Mouse (Mus musculus) embryonic facial prominence, embryonic 10.5 days (tissue): Measurements from ENCODE around the gene Rarg. TPM values are rescaled to one million over a fixed set of nuclear protein-coding genes. Genes with fewer than 3 reads are reported as not detected.

ENCODE experiments used
- DNase-seq: peaks from one replicate; pipeline ENCODE4 v3.0.0-alpha.2; 2017; ENCODE audit warnings: low spot score
- H3K27ac ChIP-seq: fragments of 300-500 bp; sonication (generic); replicated peaks from 2 replicates; pipeline ENCODE4 v1.5.1; 2016; ENCODE audit warnings: mild to moderate bottlenecking
- H3K27me3 ChIP-seq: fragments of 300-500 bp; sonication (generic); replicated peaks from 2 replicates; pipeline ENCODE4 v1.6.1; 2016; ENCODE audit warnings: low read depth, mild to moderate bottlenecking; ENCODE audit not compliant: poor library complexity, severe bottlenecking
- H3K36me3 ChIP-seq: fragments of 300-500 bp; sonication (generic); replicated peaks from 2 replicates; pipeline ENCODE4 v1.6.1; 2016; ENCODE audit warnings: mild to moderate bottlenecking, moderate library complexity
- H3K4me1 ChIP-seq: fragments of 300-500 bp; sonication (generic); 2 replicates; pipeline ENCODE4 v1.6.1; 2016
- H3K4me3 ChIP-seq: fragments of 300-500 bp; sonication (generic); 2 replicates; pipeline ENCODE4 v1.5.1; 2016; ENCODE audit warnings: mild to moderate bottlenecking, moderate library complexity
- H3K9me3 ChIP-seq: fragments of 300-500 bp; sonication (generic); 2 replicates; pipeline ENCODE4 v1.6.1; 2016; ENCODE audit warnings: mild to moderate bottlenecking
- WGBS: fragments of 180-500 bp; shearing (Covaris S2); methylation state at CpG from one replicate; pipeline ENCODE4 v1.1.7; 2016; 5-methylcytosine and 5-hydroxymethylcytosine counted together
- polyA plus RNA-seq: library from polyadenylated mRNA; unstranded; fragments of >200 nt; fragmentation: Nextera tagmentation; extraction: Ambion mirVana; gene quantifications from 2 replicates; pipeline ENCODE4 v1.2.1, GENCODE M21; 2016

The Rarg gene
- polyA plus RNA-seq, 1 experiment from 2014 or later = 90.2 TPM

- no peaks in the 10 kb centered on the region for H3K27me3 ChIP-seq
- H3K27ac ChIP-seq = peak overlapping the region; percentile 27; the same call in 1 of the 2 replicates
- 84% methylated on average over 8 of the region's 8 CpGs for WGBS
- peaks cover 33% of the 10 kb centered on the region for H3K4me1 ChIP-seq
- H3K9me3 ChIP-seq = no peaks in the 10 kb centered on the region
- H3K36me3 ChIP-seq = peaks cover 63% of the 10 kb centered on the region
- no peak for DNase-seq
- peak overlapping the region; percentile 88 for H3K4me3 ChIP-seq
Measured at GRCm38 (mm10) chr15:102205779-102206178, 51.5 kb downstream of the Rarg start.

- 68% methylated on average over 19 of the region's 19 CpGs for WGBS
- DNase-seq = no peak
- Histone ChIP-seq H3K4me1 (peaks cover 33% of the 10 kb centered on the region), H3K36me3 (peaks cover 59% of the 10 kb centered on the region), H3K27me3 (no peaks in the 10 kb centered on the region), H3K9me3 (no peaks in the 10 kb centered on the region), H3K27ac (peak within 1 kb of the TSS; percentile 99), H3K4me3 (peak within 1 kb of the TSS; percentile 88)
Measured at GRCm38 (mm10) chr15:102204674-102205505, 52.4 kb downstream of the Rarg start, which contains the start of gene Csad. TSS of gene Csad (minus strand) at chr15:102204724.

DNA sequence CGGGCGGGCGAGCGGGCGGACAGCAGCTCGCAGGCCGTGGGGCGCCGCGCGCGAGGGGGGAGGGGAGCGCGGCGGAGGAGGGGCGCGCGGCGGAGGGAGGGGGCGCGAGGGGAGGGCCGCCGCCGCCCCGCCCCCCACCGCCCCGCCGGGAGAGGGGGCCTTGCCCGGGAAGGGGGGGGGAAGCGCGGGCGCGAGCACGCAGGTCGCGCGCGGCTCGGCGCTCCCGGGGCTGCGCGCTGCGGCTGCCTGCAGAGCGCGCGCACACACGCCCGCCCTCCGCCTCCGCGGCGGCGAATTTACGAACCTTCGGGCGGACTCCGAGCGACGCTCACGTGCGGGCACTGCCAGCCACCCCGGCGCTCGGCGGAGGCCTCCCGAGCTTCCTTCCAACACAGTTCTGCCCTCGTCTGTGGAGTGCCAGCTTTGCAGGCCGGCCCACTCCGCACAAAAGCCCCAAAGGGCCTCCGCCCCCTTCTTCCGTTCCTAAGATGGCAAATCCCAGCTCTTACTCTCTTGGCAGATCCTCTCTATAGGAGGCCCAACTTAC, 53.4 kb downstream of the Rarg start:
- peaks cover 58% of the 10 kb centered on the region for H3K36me3 ChIP-seq
- 1% methylated on average over 67 of the region's 72 CpGs for WGBS

DNA sequence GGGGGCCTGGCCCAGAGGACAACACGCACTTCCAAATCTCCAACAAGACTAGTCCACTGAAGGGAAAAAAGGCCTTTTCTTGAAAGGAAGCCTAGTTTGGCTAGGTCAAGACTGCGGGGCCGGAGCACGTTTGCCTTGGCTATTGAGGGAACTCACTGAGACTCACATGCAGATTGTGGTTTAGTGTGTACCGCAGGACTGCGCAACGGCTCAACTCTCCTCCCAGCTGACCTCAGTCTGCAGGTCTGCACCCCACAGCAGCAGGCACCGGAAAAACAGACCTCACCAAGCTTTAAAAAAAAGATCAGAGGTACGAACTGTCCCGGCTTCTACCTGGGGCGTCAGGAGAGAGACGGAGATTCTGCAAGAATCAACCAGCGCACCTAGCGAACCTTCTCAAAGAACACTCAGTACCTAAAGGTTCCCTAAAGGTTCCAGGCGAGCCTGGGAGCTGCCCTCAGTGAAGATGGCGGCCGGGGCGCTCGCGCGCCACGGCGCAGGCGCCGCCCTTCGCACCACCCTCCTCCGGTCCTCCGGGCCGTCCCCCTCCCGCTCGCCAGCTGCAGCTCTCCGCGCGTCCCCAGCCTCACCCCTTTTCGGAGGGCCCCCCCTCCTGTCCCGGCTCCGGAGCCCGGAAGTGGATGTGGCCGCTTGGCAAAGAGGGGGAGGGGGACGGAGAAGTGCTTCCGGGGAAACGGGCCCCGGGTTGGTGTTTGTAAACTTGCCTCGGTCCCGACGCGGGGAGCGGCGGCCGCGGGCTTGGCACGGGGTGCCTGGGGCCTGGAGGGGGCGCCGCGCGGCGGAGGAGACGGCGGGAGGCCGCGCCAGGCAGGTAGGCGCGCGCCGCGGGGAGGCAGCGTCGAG, 54.1 kb downstream of the Rarg start, which contains the start of gene Zfp740:
Zfp740 (plus strand) TSS at position 279 of the 864 bp plus-strand sequence.
- H3K36me3 ChIP-seq = peaks cover 52% of the 10 kb centered on the region
- under 1% methylated on average over 68 of the region's 68 CpGs for WGBS
- peak; percentile 99 for DNase-seq

More for the DNA sequence above, 53.4 kb downstream of the Rarg start:
- Histone ChIP-seq H3K27me3 (no peaks in the 10 kb centered on the region), H3K9me3 (no peaks in the 10 kb centered on the region), H3K4me3 (peak overlapping the region; percentile 88), H3K27ac (peak overlapping the region; percentile 99), H3K4me1 (peaks cover 35% of the 10 kb centered on the region)
- peak; percentile 85 for DNase-seq

DNA sequence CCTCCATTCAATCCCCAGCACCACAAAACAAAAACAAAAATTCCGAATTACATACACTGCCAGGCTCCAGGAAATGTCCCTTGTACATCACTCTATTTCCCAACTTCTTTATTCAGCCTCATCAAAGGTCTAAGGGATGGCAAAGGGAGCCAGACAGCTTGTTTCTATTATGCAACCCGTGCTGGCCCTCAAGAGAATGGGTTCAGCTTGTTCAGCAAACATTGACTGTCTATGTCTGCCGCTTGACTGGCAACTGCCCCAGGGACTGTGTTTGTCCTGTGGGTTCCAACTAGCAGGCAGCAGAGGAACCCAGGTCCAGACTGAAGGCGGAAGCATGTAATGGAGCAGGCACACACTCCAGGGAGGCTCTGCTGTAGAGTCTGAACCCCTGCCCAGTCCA, 58.5 kb downstream of the Rarg start:
- Histone ChIP-seq H3K9me3 (no peaks in the 10 kb centered on the region), H3K36me3 (peaks cover 20% of the 10 kb centered on the region), H3K27me3 (no peaks in the 10 kb centered on the region), H3K4me1 (peaks cover 12% of the 10 kb centered on the region), H3K27ac (no peak overlapping the region), H3K4me3 (no peak overlapping the region)
- DNase-seq = no peak
- WGBS = 75% methylated on average over 4 of the region's 4 CpGs

More for the DNA sequence above, 54.1 kb downstream of the Rarg start, which contains the start of gene Zfp740:
- H3K4me1 ChIP-seq = peaks cover 36% of the 10 kb centered on the region
- peak within 1 kb of the TSS; percentile 88 for H3K4me3 ChIP-seq
- H3K9me3 ChIP-seq = no peaks in the 10 kb centered on the region
- H3K27ac ChIP-seq = peak within 1 kb of the TSS; percentile 99
- H3K27me3 ChIP-seq = no peaks in the 10 kb centered on the region

DNA sequence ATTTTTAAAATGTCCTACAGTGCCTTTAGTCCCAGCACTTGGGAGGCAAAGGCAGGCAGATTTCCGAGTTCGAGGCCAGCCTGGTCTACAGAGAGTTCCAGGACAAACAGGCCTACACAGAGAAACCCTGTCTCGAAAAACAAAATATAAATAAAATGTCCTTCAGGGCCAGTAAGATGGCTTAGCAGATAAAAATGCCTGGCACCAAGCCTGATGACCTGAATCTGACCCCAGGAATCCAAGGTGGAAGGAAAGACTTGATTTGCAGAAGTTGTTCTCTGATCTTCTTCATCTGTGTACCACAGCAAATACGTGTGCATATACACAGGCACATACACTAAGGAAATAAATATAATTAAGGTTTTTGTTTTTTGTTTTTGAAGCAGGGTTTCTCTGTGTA, 61.9 kb downstream of the Rarg start:
- no peak for DNase-seq
- Histone ChIP-seq H3K27me3 (no peaks in the 10 kb centered on the region), H3K4me1 (peaks cover 21% of the 10 kb centered on the region), H3K4me3 (no peak overlapping the region), H3K9me3 (no peaks in the 10 kb centered on the region), H3K27ac (no peak overlapping the region), H3K36me3 (peaks cover 17% of the 10 kb centered on the region)
- WGBS = 87% methylated on average over 4 of the region's 4 CpGs

DNA sequence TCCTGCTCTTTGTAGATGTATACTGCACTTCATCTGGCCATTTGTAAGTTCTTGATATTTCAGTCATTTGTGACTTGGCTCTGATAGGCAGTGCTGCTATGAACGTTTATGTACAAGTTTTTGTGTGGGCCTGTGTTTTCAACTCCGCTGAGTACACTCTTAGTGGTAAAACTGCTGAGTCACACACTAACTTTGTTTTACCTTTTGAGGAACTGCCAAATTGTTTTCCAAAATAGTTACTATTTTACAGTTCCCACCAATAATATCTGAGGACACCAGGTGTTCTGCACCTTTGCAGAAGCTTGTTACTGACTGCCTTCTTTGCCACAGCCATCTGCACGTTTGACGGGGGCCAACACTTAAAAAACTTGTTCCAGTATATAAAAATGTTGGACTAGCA, 62.9 kb downstream of the Rarg start:
- H3K4me1 ChIP-seq = peaks cover 21% of the 10 kb centered on the region
- 87% methylated on average over 4 of the region's 4 CpGs for WGBS

GRCm38 (mm10) chr15:102193652-102194051, 63.7 kb downstream of the Rarg start:
- Histone ChIP-seq H3K27me3 (no peaks in the 10 kb centered on the region), H3K27ac (no peak overlapping the region), H3K4me1 (peaks cover 19% of the 10 kb centered on the region), H3K9me3 (no peaks in the 10 kb centered on the region), H3K36me3 (0 out of 2 replicates have a peak, but pooled peaks cover 6% of the 10 kb centered on the region), H3K4me3 (no peak overlapping the region)
- DNase-seq = no peak
- 87% methylated on average over 4 of the region's 4 CpGs for WGBS

More for the DNA sequence above, 62.9 kb downstream of the Rarg start:
- Histone ChIP-seq H3K36me3 (peaks cover 12% of the 10 kb centered on the region; the same call in 1 of the 2 replicates), H3K27ac (no peak overlapping the region), H3K27me3 (no peaks in the 10 kb centered on the region), H3K4me3 (no peak overlapping the region), H3K9me3 (no peaks in the 10 kb centered on the region)
- no peak for DNase-seq

DNA sequence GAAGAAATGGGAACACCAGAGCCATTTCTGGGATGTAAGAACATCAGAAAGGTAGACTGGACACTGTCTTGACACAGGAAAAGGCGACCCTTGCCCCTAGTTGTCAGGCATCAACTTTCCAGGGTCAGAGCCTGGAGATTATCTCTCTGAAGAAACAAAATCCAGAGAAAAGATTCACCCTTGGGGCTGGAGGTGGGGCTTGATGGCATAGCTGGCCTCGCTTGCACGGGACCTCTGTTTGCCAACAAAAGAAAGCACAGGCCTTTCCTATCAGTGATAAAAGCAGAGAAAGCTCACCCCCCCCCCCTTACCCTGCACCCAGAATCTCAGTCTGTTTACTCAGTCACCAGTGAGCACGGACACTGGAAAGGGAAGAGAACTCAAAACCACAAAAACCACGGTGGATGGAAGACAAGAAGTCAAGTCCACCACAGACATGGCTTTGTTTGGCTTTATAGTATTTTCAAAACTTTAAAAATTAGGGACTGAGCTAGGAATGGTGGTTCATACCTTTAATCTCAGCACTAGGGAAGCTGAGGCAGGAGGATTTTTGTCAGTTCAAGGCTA, 64.4 kb downstream of the Rarg start:
- Histone ChIP-seq H3K4me3 (no peak overlapping the region), H3K27ac (no peak overlapping the region), H3K4me1 (peaks cover 25% of the 10 kb centered on the region), H3K27me3 (no peaks in the 10 kb centered on the region), H3K9me3 (no peaks in the 10 kb centered on the region), H3K36me3 (peaks cover 12% of the 10 kb centered on the region)
- no peak for DNase-seq
- WGBS = 47% methylated on average over 5 of the region's 5 CpGs

DNA sequence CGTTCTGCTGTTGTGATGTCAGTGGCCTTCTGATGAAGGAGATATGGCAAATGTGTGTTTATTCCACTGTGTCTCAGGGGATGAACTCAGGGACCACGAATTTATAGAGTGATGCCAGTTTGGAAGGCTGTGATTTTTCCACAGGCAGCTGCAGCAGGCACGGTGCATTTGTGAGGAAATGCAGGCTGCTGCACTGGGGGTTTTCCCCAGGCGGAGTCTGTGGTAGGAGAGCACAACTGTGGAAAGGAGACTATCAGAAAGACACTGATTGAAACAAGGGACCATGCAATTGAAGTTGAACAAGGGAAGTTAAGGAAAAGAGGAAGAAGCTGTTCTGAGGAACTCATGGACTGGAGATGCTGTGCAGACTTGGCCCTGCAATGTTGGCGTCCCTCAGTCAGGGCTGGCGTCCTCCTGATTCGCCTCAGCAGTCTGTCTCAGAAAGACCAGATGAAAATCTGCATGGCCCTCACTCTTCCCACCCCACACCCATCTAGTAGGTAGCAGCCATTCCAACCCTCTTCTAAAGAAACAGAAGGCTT, 65.0 kb downstream of the Rarg start:
- Histone ChIP-seq H3K27me3 (no peaks in the 10 kb centered on the region), H3K36me3 (peaks cover 18% of the 10 kb centered on the region), H3K4me1 (peaks cover 27% of the 10 kb centered on the region), H3K4me3 (no peak overlapping the region), H3K27ac (no peak overlapping the region), H3K9me3 (no peaks in the 10 kb centered on the region)
- DNase-seq = no peak
- 79% methylated on average over 7 of the region's 7 CpGs for WGBS

- Histone ChIP-seq H3K27me3 (no peaks in the 10 kb centered on the region), H3K36me3 (peaks cover 23% of the 10 kb centered on the region), H3K4me3 (no peak overlapping the region), H3K4me1 (peaks cover 31% of the 10 kb centered on the region), H3K27ac (no peak overlapping the region), H3K9me3 (no peaks in the 10 kb centered on the region)
- DNase-seq = no peak
- WGBS = 70% methylated on average over 7 of the region's 7 CpGs
Measured at GRCm38 (mm10) chr15:102191699-102192098, 65.6 kb downstream of the Rarg start.

- 71% methylated on average over 6 of the region's 6 CpGs for whole genome bisulfite sequencing
- peaks cover 47% of the 10 kb centered on the region for H3K36me3 ChIP-seq
Measured at GRCm38 (mm10) chr15:102188883-102189282, 68.4 kb downstream of the Rarg start.

More at GRCm38 (mm10) chr15:102188883-102189282, 68.4 kb downstream of the Rarg start:
- H3K4me3 ChIP-seq = no peak overlapping the region
- H3K9me3 ChIP-seq = no peaks in the 10 kb centered on the region
- no peaks in the 10 kb centered on the region for H3K27me3 ChIP-seq
- H3K27ac ChIP-seq = 0 out of 2 replicates have a peak overlapping the region, but pooled peaks have one; percentile 59
- H3K4me1 ChIP-seq = peaks cover 37% of the 10 kb centered on the region
- no peak for DNase-seq
